ENCODE assay signal across 14 mouse cellular contexts in genomic region chr2:77268612-77269239, GRCm38 (mm10). TPM values are rescaled to one million over a fixed set of nuclear protein-coding genes. Genes with fewer than 3 reads are reported as not detected.
DNase-seq lines count a peak whose midpoint lies in the region; ATAC-seq and TF ChIP-seq lines count a peak whose summit lies in the region.
"Had no signal": no experiment of that assay in that cellular context is flagged by ENCODE, and none has a peak within 500 bp of the region (broad histone marks: within the 10 kb centered on the region; RNA-seq: fewer than 3 reads in every experiment).

No protein-coding gene starts in this region.

- H3K9me3 ChIP-seq in midbrain, embryonic 11.5 days (ENCODE audit: control insufficient read depth, low read length): no peaks in the 10 kb centered on the region
- no peaks in the 10 kb centered on the region for H3K9me3 ChIP-seq in midbrain, embryonic 14.5 days (ENCODE audit: control insufficient read depth, low read length)
- H3K9me3 ChIP-seq: heart, embryonic 15.5 days; limb, embryonic 10.5 days had no signal

- no peaks in the 10 kb centered on the region for H3K27me3 ChIP-seq in midbrain, embryonic 11.5 days (ENCODE audit: control insufficient read depth, insufficient read depth, low read length)
- no peaks in the 10 kb centered on the region for H3K27me3 ChIP-seq in midbrain, embryonic 14.5 days (ENCODE audit: control insufficient read depth, insufficient read depth, low read length)
- H3K27me3 ChIP-seq in small intestine, adult 2 months (ENCODE audit: control insufficient read depth, insufficient read depth, low read length): no peaks in the 10 kb centered on the region
- H3K27me3 ChIP-seq: heart, embryonic 15.5 days had no signal

- H3K36me3 ChIP-seq in midbrain, embryonic 11.5 days (ENCODE audit: control insufficient read depth, insufficient read depth, low read length): no peaks in the 10 kb centered on the region
- H3K36me3 ChIP-seq in midbrain, embryonic 14.5 days (ENCODE audit: control insufficient read depth, insufficient read depth, low read length): no peaks in the 10 kb centered on the region
- H3K36me3 ChIP-seq in small intestine, adult 2 months (ENCODE audit: control insufficient read depth, insufficient read depth, low read length): no peaks in the 10 kb centered on the region
- H3K36me3 ChIP-seq: heart, embryonic 15.5 days had no signal

- H3K27ac ChIP-seq in midbrain, embryonic 11.5 days (ENCODE audit: low read depth, low read length): no peak overlapping the region; the same call in 1 of the 2 replicates
- H3K27ac ChIP-seq in midbrain, embryonic 14.5 days (replicated peaks; ENCODE audit: low read depth, low read length): no peak overlapping the region
- peak overlapping the region; percentile 96 for H3K27ac ChIP-seq in small intestine, adult 2 months (ENCODE audit: insufficient read depth, low read depth, low read length)
- H3K27ac ChIP-seq: heart, embryonic 15.5 days; limb, embryonic 10.5 days had no signal

- no peak overlapping the region for H3K4me2 ChIP-seq in midbrain, embryonic 11.5 days
- no peak overlapping the region for H3K4me2 ChIP-seq in midbrain, embryonic 14.5 days (ENCODE audit: low read length)
- H3K4me2 ChIP-seq: heart, embryonic 15.5 days; lung, embryonic 14.5 days had no signal

- no peak for TF ChIP-seq CTCF in small intestine, adult 2 months (IDR thresholded peaks at IDR 0.05; ENCODE audit: extremely low read depth, insufficient read length, insufficient replicate concordance, low read depth, low read length)

- H3K4me1 ChIP-seq in midbrain, embryonic 11.5 days (ENCODE audit: control insufficient read depth, insufficient read depth, low read length): peaks cover 13% of the 10 kb centered on the region
- H3K4me1 ChIP-seq in midbrain, embryonic 14.5 days (ENCODE audit: control insufficient read depth, insufficient read depth, low read length): peaks cover 21% of the 10 kb centered on the region
- H3K4me1 ChIP-seq in small intestine, adult 2 months (ENCODE audit: control insufficient read depth, insufficient read depth, insufficient read length, low read length): peaks cover 45% of the 10 kb centered on the region; the same call in 1 of the 2 replicates

- ATAC-seq in midbrain, embryonic 11.5 days (ENCODE audit: low FRiP score): no peak
- ATAC-seq in midbrain, embryonic 14.5 days (ENCODE audit: low FRiP score, low TSS enrichment): no peak
- ATAC-seq in monocyte, adult 5-6 weeks (replicated peaks; ENCODE audit: insufficient number of reproducible peaks, low FRiP score, low TSS enrichment, poor library complexity, severe bottlenecking): no peak

- no peak for TF ChIP-seq POLR2A in small intestine, adult 2 months (IDR thresholded peaks at IDR 0.05; ENCODE audit: low read depth, low read length)

- DNase-seq in gastrocnemius, adult 18-20 months (ENCODE audit: low spot score): peak; percentile 40
- DNase-seq in gastrocnemius, postnatal 25 days: no peak
- DNase-seq in midbrain, embryonic 11.5 days (ENCODE audit: low spot score, missing footprints): peak; percentile 41
- no peak for DNase-seq in midbrain, embryonic 14.5 days
- peak; percentile 80 for DNase-seq in brain, adult 2 months (ENCODE audit: low read depth, low spot score)
- no peak for DNase-seq in c-Kit-positive CD71-positive TER-119-positive erythroid progenitor cells, embryonic 14.5 days (ENCODE audit: low spot score)
- DNase-seq: kidney, postnatal 14 days; lung, embryonic 14.5 days; right cerebral cortex, postnatal 25 days; thymus, postnatal 4 days had no signal

- 86% methylated on average over 5 of the region's 5 CpGs for WGBS in midbrain, embryonic 11.5 days
- WGBS in midbrain, embryonic 14.5 days: 69% methylated on average over 5 of the region's 5 CpGs
- WGBS in small intestine, adult 2 months: 27% methylated on average over 5 of the region's 5 CpGs

- H3K9ac ChIP-seq in midbrain, embryonic 11.5 days (ENCODE audit: low read length): no peak overlapping the region
- no peak overlapping the region for H3K9ac ChIP-seq in midbrain, embryonic 14.5 days (replicated peaks; ENCODE audit: low read length)
- H3K9ac ChIP-seq: heart, embryonic 15.5 days; lung, embryonic 14.5 days had no signal

- no peak overlapping the region for H3K4me3 ChIP-seq in midbrain, embryonic 11.5 days (ENCODE audit: low read depth, low read length)
- no peak overlapping the region for H3K4me3 ChIP-seq in midbrain, embryonic 14.5 days (replicated peaks; ENCODE audit: low read depth, low read length)
- H3K4me3 ChIP-seq in small intestine, adult 2 months (ENCODE audit: low read depth, low read length): no peak overlapping the region
- H3K4me3 ChIP-seq: heart, embryonic 15.5 days; limb, embryonic 10.5 days had no signal

RNA-seq across cellular contexts. Expression of gene Sestd1, which starts 11.7 kb away (rescaled TPM):
- total RNA-seq in gastrocnemius, adult 18-20 months (2021): 1 to 10 TPM; 7.9 to 9.7 TPM
- 10 to 100 TPM in 1 of 2 experiments, 1 to 10 TPM in 1; 9.4 to 10.9 TPM for total RNA-seq in gastrocnemius, postnatal 25 days (2021)
- 24.8 and 27.3 TPM in 2 replicates for polyA plus RNA-seq in midbrain, embryonic 11.5 days (2014; fragmentation: Nextera tagmentation; extraction: Ambion mirVana)
- 43.5 and 52.2 TPM in 2 replicates for polyA plus RNA-seq in midbrain, embryonic 14.5 days (2014; fragmentation: Nextera tagmentation; extraction: Ambion mirVana)
- 3.9 and 7.8 TPM in 2 replicates for polyA plus RNA-seq in small intestine, adult 2 months (2012; rRNA removed)
- total RNA-seq in monocyte, adult 5-6 weeks (2017): 12.2 to 21.1 TPM (median 19.7 TPM) in 3 replicates

Comparison
In these comparisons a context has a peak if more than half of its experiments do, and no peak if none do; other contexts are left out.
1. DNase-seq: peak in gastrocnemius, adult 18-20 months (single experiment), midbrain, embryonic 11.5 days (single experiment) and brain, adult 2 months (single experiment); none in gastrocnemius, postnatal 25 days (single experiment), midbrain, embryonic 14.5 days (single experiment) and c-Kit-positive CD71-positive TER-119-positive erythroid progenitor cells, embryonic 14.5 days (single experiment).